Mouse (Mus musculus): ENCODE data around the gene Gm21981.

The Gm21981 gene

GRCm38 (mm10) chr17:47702548-47703345 lies 8.5 kb upstream of the Gm21981 start:
- no peak for DNase-seq

GRCm38 (mm10) chr17:47701793-47702192 lies 7.5 kb upstream of the Gm21981 start:
- no peak for DNase-seq

- no peak for DNase-seq
Observed at GRCm38 (mm10) chr17:47699055-47699454, 4.8 kb upstream of the Gm21981 start.

- DNase-seq, result no peak
Observed at GRCm38 (mm10) chr17:47698156-47698555, 3.9 kb upstream of the Gm21981 start.

GRCm38 (mm10) chr17:47695337-47695710 lies 1.1 kb upstream of the Gm21981 start:
- DNase-seq, result no peak

GRCm38 (mm10) chr17:47694503-47695336 lies 465 bp upstream of the Gm21981 start, which contains the start of gene Prickle4:
Prickle4 (minus strand) TSS chr17:47694736.
- DNase-seq, result peak; percentile 97

GRCm38 (mm10) chr17:47693671-47694441 lies 399 bp downstream of the Gm21981 start:
- no peak for DNase-seq

- DNase-seq, result no peak
Observed at GRCm38 (mm10) chr17:47691650-47692049, 2.6 kb downstream of the Gm21981 start.

GRCm38 (mm10) chr17:47689894-47690293 lies 4.4 kb downstream of the Gm21981 start:
- DNase-seq, result no peak

GRCm38 (mm10) chr17:47688608-47689575 lies 5.4 kb downstream of the Gm21981 start, which contains the start of gene Frs3:
Frs3 (plus strand) TSS chr17:47689030.
- DNase-seq, result peak; percentile 65

- no peak for DNase-seq
Observed at GRCm38 (mm10) chr17:47688344-47688607, 6.0 kb downstream of the Gm21981 start, which contains the start of gene Tomm6. Tomm6 (minus strand) TSS chr17:47688386.

- peak; percentile 95 for DNase-seq
Observed at GRCm38 (mm10) chr17:47687409-47688343, 6.6 kb downstream of the Gm21981 start.

- DNase-seq, result no peak
Observed at GRCm38 (mm10) chr17:47682836-47683235, 11.4 kb downstream of the Gm21981 start.

- DNase-seq, result no peak
Observed at GRCm38 (mm10) chr17:47678702-47679101, 15.6 kb downstream of the Gm21981 start.

GRCm38 (mm10) chr17:47678238-47678637 lies 16.0 kb downstream of the Gm21981 start:
- no peak for DNase-seq

- peak; percentile 52 for DNase-seq
Observed at GRCm38 (mm10) chr17:47676581-47676980, 17.7 kb downstream of the Gm21981 start.

GRCm38 (mm10) chr17:47672311-47673111 lies 21.7 kb downstream of the Gm21981 start:
- no peak for DNase-seq

GRCm38 (mm10) chr17:47671988-47672310 lies 22.3 kb downstream of the Gm21981 start:
- no peak for DNase-seq

- DNase-seq, result no peak
Observed at GRCm38 (mm10) chr17:47669166-47669565, 25.1 kb downstream of the Gm21981 start.

GRCm38 (mm10) chr17:47664474-47664873 lies 29.8 kb downstream of the Gm21981 start:
- no peak for DNase-seq

All from thymus, postnatal 14 days (tissue).